Mouse (Mus musculus) myocyte (in vitro differentiated cells): ENCODE data around the gene Tmem94. TPM values are rescaled to one million over a fixed set of nuclear protein-coding genes. Genes with fewer than 3 reads are reported as not detected.

Experiments used
- H3K27me3 ChIP-seq: one replicate; pipeline ENCODE4 v1.6.1; 2011; ENCODE audit not compliant: control insufficient read depth, insufficient read depth, insufficient read length
- H3K36me3 ChIP-seq: one replicate; pipeline ENCODE4 v1.6.1; 2011; ENCODE audit not compliant: control insufficient read depth, insufficient read depth
- H3K4me2 ChIP-seq: one replicate; pipeline ENCODE4 v1.6.1; 2011; ENCODE audit warnings: low read depth, control low read depth
- H3K4me3 ChIP-seq: one replicate; pipeline ENCODE4 v1.5.1; 2011; ENCODE audit warnings: mild to moderate bottlenecking, control low read depth, moderate library complexity
- H3K79me2 ChIP-seq: one replicate; pipeline ENCODE4 v1.6.1; 2011; ENCODE audit not compliant: control insufficient read depth, insufficient read depth
- H3ac ChIP-seq: one replicate; pipeline ENCODE4 v1.6.1; 2011; ENCODE audit not compliant: control insufficient read depth, insufficient read length
- CEBPB ChIP-seq: IDR thresholded peaks from 2 replicates; pipeline ENCODE4 v1.6.1; 2011; ENCODE audit warnings: mild to moderate bottlenecking, moderate library complexity; ENCODE audit not compliant: poor library complexity, insufficient read depth, severe bottlenecking
- E2F4 ChIP-seq: IDR thresholded peaks from one replicate; pipeline ENCODE4 v1.6.1; 2011; ENCODE audit warnings: mild to moderate bottlenecking, control low read depth, moderate library complexity; ENCODE audit not compliant: insufficient read depth
- MAX ChIP-seq: IDR thresholded peaks from one replicate; pipeline ENCODE4 v1.6.1; 2011; ENCODE audit warnings: low read depth, mild to moderate bottlenecking, control low read depth
- MYOD1 ChIP-seq, 3 experiments: IDR thresholded peaks; one replicate each; pipeline ENCODE4 v1.6.1; 2011; ENCODE audit warnings: control low read depth in 2 of 3, low read depth in 2 of 3, mild to moderate bottlenecking in 2 of 3, moderate library complexity in 1 of 3; ENCODE audit not compliant: insufficient read length in 2 of 3, control insufficient read depth in 1 of 3
- MYOG ChIP-seq, 3 experiments: IDR thresholded peaks; one replicate each; pipeline ENCODE4 v1.6.1; 2011; ENCODE audit warnings: control low read depth in 2 of 3, low read depth in 2 of 3, mild to moderate bottlenecking in 2 of 3; ENCODE audit not compliant: insufficient read length in 2 of 3, control insufficient read depth in 1 of 3, insufficient read depth in 1 of 3
- POLR2A ChIP-seq: IDR thresholded peaks from one replicate; pipeline ENCODE4 v1.6.1; 2011; ENCODE audit warnings: low read depth, mild to moderate bottlenecking, control low read depth, moderate library complexity; ENCODE audit not compliant: insufficient read length
- POLR2AphosphoS2 ChIP-seq: IDR thresholded peaks from one replicate; pipeline ENCODE4 v1.6.1; 2011; ENCODE audit warnings: low read depth, control low read depth; ENCODE audit not compliant: insufficient read length
- REST ChIP-seq: IDR thresholded peaks from one replicate; pipeline ENCODE4 v1.6.1; 2011; ENCODE audit warnings: mild to moderate bottlenecking, control low read depth, moderate library complexity; ENCODE audit not compliant: insufficient read depth, insufficient read length
- SRF ChIP-seq: IDR thresholded peaks from one replicate; pipeline ENCODE4 v1.6.1; 2011; ENCODE audit warnings: low read depth; ENCODE audit not compliant: control insufficient read depth, insufficient read length
- TCF12 ChIP-seq: IDR thresholded peaks from one replicate; pipeline ENCODE4 v1.6.1; 2011; ENCODE audit warnings: mild to moderate bottlenecking, control low read depth; ENCODE audit not compliant: poor library complexity, insufficient read depth, severe bottlenecking
- TCF3 ChIP-seq: IDR thresholded peaks from one replicate; pipeline ENCODE4 v1.6.1; 2011; ENCODE audit warnings: low read depth, control low read depth; ENCODE audit not compliant: insufficient read length
- USF1 ChIP-seq: IDR thresholded peaks from one replicate; pipeline ENCODE4 v1.6.1; 2011; ENCODE audit warnings: low read depth, mild to moderate bottlenecking, control low read depth, moderate library complexity
- polyA plus RNA-seq: library from polyadenylated mRNA; unstranded; fragments of >200 nt; fragmentation: generic; extraction: Trizol; gene quantifications from one replicate; pipeline ENCODE4 v1.2.1, GENCODE M21; 2012; ENCODE audit warnings: missing spikeins

Gene Tmem94
- polyA plus RNA-seq, 1 experiment, result 19.6 TPM

GRCm38 (mm10) chr11:115837606-115838345, 72.5 kb downstream of the Tmem94 start:
- Histone ChIP-seq H3K27me3 (peaks cover 62% of the 10 kb centered on the region), H3K4me2 (no peak overlapping the region), H3K79me2 (no peaks in the 10 kb centered on the region), H3K36me3 (no peaks in the 10 kb centered on the region), H3K4me3 (no peak overlapping the region), H3ac (no peak overlapping the region)
- TF ChIP-seq TCF3, result no peak
- TF ChIP-seq E2F4, result no peak
- TF ChIP-seq TCF12, result no peak
- TF ChIP-seq MAX, result no peak
- no peak for TF ChIP-seq SRF
- no peak for TF ChIP-seq MYOD1 (IDR thresholded peaks at IDR 0.05; ENCODE audit: control insufficient read depth in 1 of 3, insufficient read length in 2 of 3, low read depth in 2 of 3)
- TF ChIP-seq MYOG (IDR thresholded peaks at IDR 0.05; ENCODE audit: control insufficient read depth in 1 of 3, insufficient read depth in 1 of 3, insufficient read length in 2 of 3, low read depth in 2 of 3), result no peak
- no peak for TF ChIP-seq USF1
- no peak for TF ChIP-seq REST
- TF ChIP-seq POLR2A, result no peak
- no peak for TF ChIP-seq CEBPB

- Histone ChIP-seq H3K4me2 (no peak overlapping the region), H3K27me3 (peaks cover 72% of the 10 kb centered on the region)
- TF ChIP-seq MYOG (IDR thresholded peaks at IDR 0.05; ENCODE audit: control insufficient read depth in 1 of 3, insufficient read depth in 1 of 3, insufficient read length in 2 of 3, low read depth in 2 of 3), result peak in 2 of 3 experiments; percentile 46 to 85
- no peak for TF ChIP-seq POLR2AphosphoS2
- no peak for TF ChIP-seq USF1
- peak; percentile 49 for TF ChIP-seq TCF3
- TF ChIP-seq MYOD1 (IDR thresholded peaks at IDR 0.05; ENCODE audit: control insufficient read depth in 1 of 3, insufficient read length in 2 of 3, low read depth in 2 of 3), result peak; percentile 6 to 94 (median 63)
Measured at GRCm38 (mm10) chr11:115838895-115839311, 73.7 kb downstream of the Tmem94 start.

GRCm38 (mm10) chr11:115839732-115840131, 74.5 kb downstream of the Tmem94 start:
- Histone ChIP-seq H3K36me3 (no peaks in the 10 kb centered on the region), H3ac (no peak overlapping the region), H3K4me2 (no peak overlapping the region), H3K27me3 (peaks cover 75% of the 10 kb centered on the region), H3K4me3 (no peak overlapping the region), H3K79me2 (no peaks in the 10 kb centered on the region)
- TF ChIP-seq SRF (no peak), REST (no peak), POLR2AphosphoS2 (no peak), TCF3 (no peak), MYOG (IDR thresholded peaks at IDR 0.05; ENCODE audit: control insufficient read depth in 1 of 3, insufficient read depth in 1 of 3, insufficient read length in 2 of 3, low read depth in 2 of 3) (no peak), USF1 (no peak), TCF12 (no peak), MYOD1 (IDR thresholded peaks at IDR 0.05; ENCODE audit: control insufficient read depth in 1 of 3, insufficient read length in 2 of 3, low read depth in 2 of 3) (no peak), POLR2A (no peak)

More at GRCm38 (mm10) chr11:115838895-115839311, 73.7 kb downstream of the Tmem94 start:
- Histone ChIP-seq H3K36me3 (no peaks in the 10 kb centered on the region), H3K4me3 (no peak overlapping the region), H3K79me2 (no peaks in the 10 kb centered on the region), H3ac (no peak overlapping the region)

- Histone ChIP-seq H3K4me3 (no peak overlapping the region), H3K79me2 (no peaks in the 10 kb centered on the region), H3K36me3 (no peaks in the 10 kb centered on the region), H3ac (no peak overlapping the region), H3K4me2 (no peak overlapping the region), H3K27me3 (peaks cover 71% of the 10 kb centered on the region)
- TF ChIP-seq POLR2AphosphoS2, result no peak
- no peak for TF ChIP-seq TCF12
- no peak for TF ChIP-seq CEBPB
- no peak for TF ChIP-seq TCF3
- TF ChIP-seq POLR2A, result no peak
- TF ChIP-seq SRF, result no peak
- TF ChIP-seq MYOD1 (IDR thresholded peaks at IDR 0.05; ENCODE audit: control insufficient read depth in 1 of 3, insufficient read length in 2 of 3, low read depth in 2 of 3), result no peak
- no peak for TF ChIP-seq USF1
- TF ChIP-seq MAX, result no peak
- TF ChIP-seq MYOG (IDR thresholded peaks at IDR 0.05; ENCODE audit: control insufficient read depth in 1 of 3, insufficient read depth in 1 of 3, insufficient read length in 2 of 3, low read depth in 2 of 3), result no peak
- no peak for TF ChIP-seq E2F4
- TF ChIP-seq REST, result no peak
Measured at GRCm38 (mm10) chr11:115841044-115841443, 75.8 kb downstream of the Tmem94 start.
